Mouse (Mus musculus): ENCODE results near the gene Shank3.

Shank3 gene

GRCm38 (mm10) chr15:89477806-89478205 is 21.6 kb upstream of the Shank3 start:
- no peak for DNase-seq (ENCODE audit: low spot score)

- no peak for DNase-seq (ENCODE audit: low spot score)
Measured at GRCm38 (mm10) chr15:89478622-89479021, 20.8 kb upstream of the Shank3 start.

- no peak for DNase-seq (ENCODE audit: low spot score)
Measured at GRCm38 (mm10) chr15:89480584-89480983, 18.8 kb upstream of the Shank3 start.

GRCm38 (mm10) chr15:89488182-89488581 is 11.2 kb upstream of the Shank3 start:
- no peak for DNase-seq (ENCODE audit: low spot score)

GRCm38 (mm10) chr15:89488611-89489117 is 10.8 kb upstream of the Shank3 start:
- no peak for DNase-seq (ENCODE audit: low spot score)

- DNase-seq (ENCODE audit: low spot score), result no peak
Measured at GRCm38 (mm10) chr15:89494970-89495369, 4.5 kb upstream of the Shank3 start.

- DNase-seq (ENCODE audit: low spot score), result no peak
Measured at GRCm38 (mm10) chr15:89496131-89496530, 3.3 kb upstream of the Shank3 start.

GRCm38 (mm10) chr15:89496841-89497240 is 2.6 kb upstream of the Shank3 start:
- DNase-seq (ENCODE audit: low spot score), result no peak

GRCm38 (mm10) chr15:89497391-89498048 is 1.9 kb upstream of the Shank3 start:
- DNase-seq (ENCODE audit: low spot score), result peak; percentile 37

- DNase-seq (ENCODE audit: low spot score), result no peak
Measured at GRCm38 (mm10) chr15:89498049-89498960, 1.1 kb upstream of the Shank3 start.

GRCm38 (mm10) chr15:89499784-89500220 is 379 bp downstream of the Shank3 start:
- peak; percentile 55 for DNase-seq (ENCODE audit: low spot score)

GRCm38 (mm10) chr15:89500221-89500791 is 883 bp downstream of the Shank3 start:
- peak; percentile 70 for DNase-seq (ENCODE audit: low spot score)

- no peak for DNase-seq (ENCODE audit: low spot score)
Measured at GRCm38 (mm10) chr15:89501321-89501720, 1.9 kb downstream of the Shank3 start.

- no peak for DNase-seq (ENCODE audit: low spot score)
Measured at GRCm38 (mm10) chr15:89504838-89505237, 5.4 kb downstream of the Shank3 start.

GRCm38 (mm10) chr15:89507751-89508150 is 8.3 kb downstream of the Shank3 start:
- DNase-seq (ENCODE audit: low spot score), result no peak

GRCm38 (mm10) chr15:89512679-89513078 is 13.3 kb downstream of the Shank3 start:
- no peak for DNase-seq (ENCODE audit: low spot score)

GRCm38 (mm10) chr15:89521951-89522350 is 22.5 kb downstream of the Shank3 start:
- DNase-seq (ENCODE audit: low spot score), result no peak

- no peak for DNase-seq (ENCODE audit: low spot score)
Measured at GRCm38 (mm10) chr15:89522566-89523282, 23.3 kb downstream of the Shank3 start.

GRCm38 (mm10) chr15:89523283-89523832 is 23.9 kb downstream of the Shank3 start:
- DNase-seq (ENCODE audit: low spot score), result no peak

- no peak for DNase-seq (ENCODE audit: low spot score)
Measured at GRCm38 (mm10) chr15:89524001-89524571, 24.7 kb downstream of the Shank3 start.

Measured in yolk sac, embryonic 10.5 days (tissue).